Mouse (Mus musculus): Measurements from ENCODE around the gene Arsj. TPM values are rescaled to one million over a fixed set of nuclear protein-coding genes. Genes with fewer than 3 reads are reported as not detected.
A peak's percentile ranks its signal among the peaks of the same experiment; 100 is the strongest.

The Arsj gene
- polyA plus RNA-seq (2012; fragmentation: generic; extraction: Trizol), result 2.4 TPM
- long read RNA-seq, experiment 1, transcript Arsj-201 (2 exons, 3,859 nt), result major isoform, 5 of 5 reads
- long read RNA-seq, experiment 1, partial matches to known transcripts, result 0 of 5 reads
- long read RNA-seq, experiment 1, other reads (novel, unspliced or antisense), result 0 of 5 reads
- long read RNA-seq, experiment 2, transcript Arsj-201 (2 exons, 3,859 nt), result major isoform, 116 of 139 reads
- long read RNA-seq, experiment 2, partial matches to known transcripts, result 0 of 139 reads
- long read RNA-seq, experiment 2, other reads (novel, unspliced or antisense), result 23 of 139 reads

DNA sequence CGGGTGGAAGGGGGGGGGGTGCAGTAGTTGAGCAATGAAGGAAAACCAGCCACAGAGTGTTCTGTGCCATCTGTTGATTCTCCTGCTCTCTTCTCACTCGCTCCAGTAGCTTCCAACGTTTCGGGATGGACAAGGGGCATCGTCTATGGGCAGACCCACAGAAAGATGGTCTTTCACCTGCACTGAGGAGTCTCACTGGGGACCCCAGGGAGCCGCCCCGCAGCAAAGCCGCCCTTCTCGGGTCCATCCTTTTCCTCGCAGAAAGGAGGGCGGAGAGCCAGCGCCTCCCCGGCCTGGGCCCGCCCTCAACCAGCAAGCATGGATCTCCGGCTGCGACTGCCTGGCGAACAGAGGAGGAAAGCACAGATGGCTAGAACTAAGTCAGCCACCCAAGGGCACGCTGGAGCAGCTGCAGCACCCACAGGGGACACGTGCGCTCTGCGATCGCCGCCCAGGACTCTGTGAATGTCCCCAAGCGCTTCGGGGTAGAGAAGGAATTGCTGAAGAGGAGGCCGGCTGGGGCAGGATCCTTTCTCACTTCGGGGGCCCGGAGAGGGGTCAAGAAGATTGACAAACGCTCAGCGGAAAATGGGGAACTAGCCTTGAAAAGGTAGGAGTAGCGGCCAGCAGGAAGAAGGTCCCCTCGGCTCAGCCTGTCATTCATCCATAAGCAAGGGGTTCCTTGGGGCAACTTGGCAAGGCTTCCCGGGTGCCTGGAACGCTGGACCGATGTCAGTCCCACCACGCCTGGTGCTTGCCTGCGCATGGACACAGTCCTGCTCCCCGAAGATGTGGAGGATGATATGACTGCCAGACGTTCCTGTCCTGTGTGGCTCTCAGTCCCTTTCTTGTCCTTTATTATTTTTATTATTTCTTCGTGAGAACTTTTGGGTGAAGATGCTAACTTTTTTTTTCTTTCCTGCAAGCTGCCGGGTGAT is at the start of gene Arsj:
Arsj (plus strand) TSS at position 117 of the 938 bp plus-strand sequence.
- peak within 1 kb of the TSS; percentile 42 for H3K4me3 ChIP-seq (ENCODE audit: insufficient read depth, poor library complexity, severe bottlenecking)

DNA sequence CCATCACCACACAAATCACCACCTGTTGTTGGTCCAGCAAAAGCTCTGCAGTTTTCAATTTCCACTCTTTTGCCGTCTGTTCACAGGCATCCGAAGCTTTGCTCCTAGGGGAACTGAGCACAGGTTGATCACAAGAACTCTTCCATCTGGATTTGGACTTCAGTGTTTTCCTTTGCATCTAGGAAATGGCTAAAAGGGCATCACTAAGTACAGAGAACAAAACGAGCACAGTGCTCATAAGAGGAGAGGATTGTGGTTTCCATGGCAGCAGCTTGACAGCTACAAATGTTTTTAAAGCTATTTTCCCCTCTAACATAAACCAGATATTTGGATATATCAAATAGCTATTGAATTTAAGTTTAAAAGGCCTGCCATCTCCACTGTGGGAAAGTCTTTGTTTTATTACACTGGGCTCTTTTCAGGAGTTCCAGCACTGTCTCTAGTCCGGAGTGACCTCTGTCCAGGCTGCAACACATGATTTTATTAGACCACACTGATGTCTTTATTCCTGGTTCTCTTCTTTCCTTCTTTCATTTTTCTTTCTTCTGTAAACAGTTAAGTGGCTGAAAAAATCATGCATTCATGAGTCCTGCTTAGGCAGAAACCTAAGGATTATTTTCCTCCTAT is 38.5 kb upstream of the Arsj start:
- H3K4me3 ChIP-seq (ENCODE audit: insufficient read depth, poor library complexity, severe bottlenecking), result no peak overlapping the region
- H3K27me3 ChIP-seq (ENCODE audit: control insufficient read depth, insufficient read depth, insufficient read length), result no peaks in the 10 kb centered on the region
- no peak overlapping the region for H3ac ChIP-seq (ENCODE audit: control insufficient read depth, insufficient read length, low read depth)
- no peak for TF ChIP-seq MYOG (IDR thresholded peaks at IDR 0.05; ENCODE audit: control insufficient read depth, extremely low read depth, insufficient read length)
- TF ChIP-seq CTCF (IDR thresholded peaks at IDR 0.05; ENCODE audit: control insufficient read depth, insufficient read depth, insufficient read length), result no peak
- TF ChIP-seq MAX (IDR thresholded peaks at IDR 0.05), result no peak
- TF ChIP-seq MYOD1 (IDR thresholded peaks at IDR 0.05; ENCODE audit: control insufficient read depth, insufficient read length, low read depth), result no peak
- no peak for TF ChIP-seq FOSL1 (IDR thresholded peaks at IDR 0.05; ENCODE audit: insufficient read depth, low read length, poor library complexity, severe bottlenecking)
- TF ChIP-seq USF1 (IDR thresholded peaks at IDR 0.05; ENCODE audit: low read depth), result no peak
- no peak for TF ChIP-seq CEBPB (IDR thresholded peaks at IDR 0.05; ENCODE audit: low read depth)
- no peaks in the 10 kb centered on the region for H3K79me2 ChIP-seq (ENCODE audit: control insufficient read depth, insufficient read depth)
- no peaks in the 10 kb centered on the region for H3K79me3 ChIP-seq (ENCODE audit: low read depth)
- no peaks in the 10 kb centered on the region for H3K36me3 ChIP-seq (ENCODE audit: control insufficient read depth, insufficient read depth)

More for the DNA sequence above, at the start of gene Arsj:
- Histone ChIP-seq H3ac (ENCODE audit: control insufficient read depth, insufficient read length, low read depth) (peak within 1 kb of the TSS; percentile 74), H3K79me2 (ENCODE audit: control insufficient read depth, insufficient read depth) (peaks cover 50% of the 10 kb centered on the region), H3K27me3 (ENCODE audit: control insufficient read depth, insufficient read depth, insufficient read length) (no peaks in the 10 kb centered on the region), H3K79me3 (ENCODE audit: low read depth) (peaks cover 33% of the 10 kb centered on the region), H3K36me3 (ENCODE audit: control insufficient read depth, insufficient read depth) (peaks cover 9% of the 10 kb centered on the region)
- no peak for TF ChIP-seq USF1 (IDR thresholded peaks at IDR 0.05; ENCODE audit: low read depth)
- peak; percentile 6 for TF ChIP-seq MYOD1 (IDR thresholded peaks at IDR 0.05; ENCODE audit: control insufficient read depth, insufficient read length, low read depth)
- TF ChIP-seq CEBPB (IDR thresholded peaks at IDR 0.05; ENCODE audit: low read depth), result no peak
- peak; percentile 51 for TF ChIP-seq MAX (IDR thresholded peaks at IDR 0.05)

DNA sequence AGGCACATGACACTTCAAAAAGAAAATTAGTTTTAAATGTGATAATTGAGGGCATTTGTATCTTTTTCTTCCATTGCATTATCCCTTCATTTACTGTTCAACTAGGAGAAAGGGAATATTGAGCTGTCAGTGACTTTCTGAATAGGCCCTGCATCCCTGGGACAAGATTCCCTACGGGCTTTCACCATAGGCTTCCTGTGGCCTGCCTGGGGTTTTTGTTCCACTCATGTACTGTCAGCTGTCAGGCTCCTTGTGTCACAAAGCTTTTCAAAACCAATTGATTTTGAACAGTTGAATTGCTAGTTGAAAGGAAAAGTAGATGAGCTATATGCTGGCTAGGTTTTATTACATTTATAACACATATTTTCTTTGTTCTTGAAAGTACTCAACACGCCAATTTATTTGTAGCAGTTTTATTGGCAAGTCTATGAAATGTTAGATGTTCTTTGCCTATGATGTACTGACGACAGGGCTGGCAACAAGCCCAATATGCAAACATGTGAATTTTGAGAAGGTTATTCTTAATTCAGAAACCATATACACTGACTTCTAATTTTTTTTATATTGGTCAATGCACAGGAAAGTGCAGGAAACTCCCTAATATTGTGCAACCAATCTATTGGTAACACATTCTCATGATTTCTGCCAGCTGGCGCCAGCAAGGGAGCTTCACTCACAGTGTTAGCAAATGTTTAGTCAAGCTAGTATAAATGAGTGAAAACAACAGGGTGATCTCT is 37.4 kb upstream of the Arsj start:
- no peak for TF ChIP-seq USF1 (IDR thresholded peaks at IDR 0.05; ENCODE audit: low read depth)
- no peak for TF ChIP-seq FOSL1 (IDR thresholded peaks at IDR 0.05; ENCODE audit: insufficient read depth, low read length, poor library complexity, severe bottlenecking)
- TF ChIP-seq MAX (IDR thresholded peaks at IDR 0.05), result no peak
- no peak for TF ChIP-seq CTCF (IDR thresholded peaks at IDR 0.05; ENCODE audit: control insufficient read depth, insufficient read depth, insufficient read length)
- TF ChIP-seq CEBPB (IDR thresholded peaks at IDR 0.05; ENCODE audit: low read depth), result no peak
- TF ChIP-seq MYOD1 (IDR thresholded peaks at IDR 0.05; ENCODE audit: control insufficient read depth, insufficient read length, low read depth), result no peak
- TF ChIP-seq MYOG (IDR thresholded peaks at IDR 0.05; ENCODE audit: control insufficient read depth, extremely low read depth, insufficient read length), result no peak
- H3K4me3 ChIP-seq (ENCODE audit: insufficient read depth, poor library complexity, severe bottlenecking), result no peak overlapping the region
- no peak overlapping the region for H3ac ChIP-seq (ENCODE audit: control insufficient read depth, insufficient read length, low read depth)
- H3K36me3 ChIP-seq (ENCODE audit: control insufficient read depth, insufficient read depth), result no peaks in the 10 kb centered on the region
- no peaks in the 10 kb centered on the region for H3K27me3 ChIP-seq (ENCODE audit: control insufficient read depth, insufficient read depth, insufficient read length)
- no peaks in the 10 kb centered on the region for H3K79me2 ChIP-seq (ENCODE audit: control insufficient read depth, insufficient read depth)
- H3K79me3 ChIP-seq (ENCODE audit: low read depth), result no peaks in the 10 kb centered on the region

DNA sequence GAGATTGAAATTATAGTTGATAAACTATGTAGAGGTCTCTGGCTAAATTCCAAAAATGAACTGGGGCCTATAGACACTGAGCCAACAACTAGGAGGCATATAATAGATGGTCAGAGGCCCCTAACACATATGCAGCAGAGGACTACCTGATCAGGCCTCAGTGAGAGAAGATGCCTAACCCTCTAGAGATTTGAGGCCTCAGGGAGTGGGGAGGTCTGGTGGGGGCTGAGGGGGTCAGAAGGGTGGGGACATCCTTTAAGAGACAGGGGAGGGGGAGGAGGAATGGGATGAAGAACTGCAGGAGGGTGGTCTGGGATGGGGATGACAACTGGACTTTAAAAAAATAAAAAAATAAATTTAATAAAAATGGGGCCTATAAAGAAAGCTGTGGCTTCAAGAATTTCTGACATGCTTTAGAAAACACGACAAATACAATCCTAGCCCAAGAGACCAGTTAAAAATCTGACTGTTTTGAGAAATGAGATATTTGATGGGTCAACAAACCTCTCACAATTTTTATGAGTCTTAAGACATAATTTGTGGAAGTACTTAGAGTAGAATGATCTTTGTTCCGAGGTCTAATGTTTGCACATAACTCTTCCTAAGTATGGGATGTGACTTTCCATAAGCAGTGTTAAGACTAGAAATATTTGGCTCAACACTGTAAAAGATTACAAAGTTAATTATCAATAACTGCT is 36.7 kb upstream of the Arsj start:
- no peak overlapping the region for H3ac ChIP-seq (ENCODE audit: control insufficient read depth, insufficient read length, low read depth)
- H3K79me3 ChIP-seq (ENCODE audit: low read depth), result no peaks in the 10 kb centered on the region
- H3K36me3 ChIP-seq (ENCODE audit: control insufficient read depth, insufficient read depth), result no peaks in the 10 kb centered on the region
- no peaks in the 10 kb centered on the region for H3K79me2 ChIP-seq (ENCODE audit: control insufficient read depth, insufficient read depth)
- no peaks in the 10 kb centered on the region for H3K27me3 ChIP-seq (ENCODE audit: control insufficient read depth, insufficient read depth, insufficient read length)
- no peak overlapping the region for H3K4me3 ChIP-seq (ENCODE audit: insufficient read depth, poor library complexity, severe bottlenecking)
- TF ChIP-seq CTCF (IDR thresholded peaks at IDR 0.05; ENCODE audit: control insufficient read depth, insufficient read depth, insufficient read length) (no peak), MAX (IDR thresholded peaks at IDR 0.05) (no peak), MYOG (IDR thresholded peaks at IDR 0.05; ENCODE audit: control insufficient read depth, extremely low read depth, insufficient read length) (no peak), CEBPB (IDR thresholded peaks at IDR 0.05; ENCODE audit: low read depth) (no peak), USF1 (IDR thresholded peaks at IDR 0.05; ENCODE audit: low read depth) (no peak), MYOD1 (IDR thresholded peaks at IDR 0.05; ENCODE audit: control insufficient read depth, insufficient read length, low read depth) (no peak), FOSL1 (IDR thresholded peaks at IDR 0.05; ENCODE audit: insufficient read depth, low read length, poor library complexity, severe bottlenecking) (no peak)
